Mouse (Mus musculus) 3134 (cell line): ENCODE results near the gene Fez1.

Experiments used
- DNase-seq: peaks from one replicate; pipeline ENCODE4 v3.0.0-alpha.2; 2011; ENCODE audit warnings: low spot score; ENCODE audit not compliant: insufficient read length; ENCODE audit errors: extremely low read depth

Fez1 gene

GRCm38 (mm10) chr9:36821644-36822000 lies at the start of gene Fez1:
TSS of gene Fez1 (plus strand) at chr9:36821864.
- no peak for DNase-seq

GRCm38 (mm10) chr9:36783921-36784320 lies 37.7 kb upstream of the Fez1 start:
- DNase-seq = no peak

- DNase-seq = no peak
Observed at GRCm38 (mm10) chr9:36792191-36792590, 29.5 kb upstream of the Fez1 start.

GRCm38 (mm10) chr9:36794487-36794886 lies 27.2 kb upstream of the Fez1 start:
- no peak for DNase-seq

- DNase-seq = no peak
Observed at GRCm38 (mm10) chr9:36795556-36795955, 26.1 kb upstream of the Fez1 start.

- DNase-seq = no peak
Observed at GRCm38 (mm10) chr9:36796224-36796623, 25.4 kb upstream of the Fez1 start.

GRCm38 (mm10) chr9:36796781-36797555 lies 24.7 kb upstream of the Fez1 start, which contains the start of gene Ei24:
TSS of gene Ei24 (minus strand) at chr9:36797393.
- DNase-seq = peak; percentile 90

- no peak for DNase-seq
Observed at GRCm38 (mm10) chr9:36801961-36802360, 19.7 kb upstream of the Fez1 start.

- no peak for DNase-seq
Observed at GRCm38 (mm10) chr9:36802951-36803350, 18.7 kb upstream of the Fez1 start.

- DNase-seq = no peak
Observed at GRCm38 (mm10) chr9:36803386-36803785, 18.3 kb upstream of the Fez1 start.

GRCm38 (mm10) chr9:36803926-36804325 lies 17.7 kb upstream of the Fez1 start:
- no peak for DNase-seq

- no peak for DNase-seq
Observed at GRCm38 (mm10) chr9:36805256-36805975, 16.2 kb upstream of the Fez1 start.

GRCm38 (mm10) chr9:36808126-36808785 lies 13.4 kb upstream of the Fez1 start:
- no peak for DNase-seq

GRCm38 (mm10) chr9:36814486-36814885 lies 7.2 kb upstream of the Fez1 start:
- no peak for DNase-seq

GRCm38 (mm10) chr9:36818905-36819304 lies 2.8 kb upstream of the Fez1 start:
- DNase-seq = no peak

- no peak for DNase-seq
Observed at GRCm38 (mm10) chr9:36820969-36821643, 558 bp upstream of the Fez1 start.

- no peak for DNase-seq
Observed at GRCm38 (mm10) chr9:36822024-36822423, 360 bp downstream of the Fez1 start.

- DNase-seq = no peak
Observed at GRCm38 (mm10) chr9:36826612-36827363, 5.1 kb downstream of the Fez1 start.

- DNase-seq = no peak
Observed at GRCm38 (mm10) chr9:36831401-36831800, 9.7 kb downstream of the Fez1 start.

GRCm38 (mm10) chr9:36832529-36832928 lies 10.9 kb downstream of the Fez1 start:
- DNase-seq = no peak
